Mouse (Mus musculus) layer of hippocampus, adult 8-10 months (tissue): ENCODE results near the gene Szrd1. TPM values are rescaled to one million over a fixed set of nuclear protein-coding genes. Genes with fewer than 3 reads are reported as not detected.
A peak's percentile ranks its signal among the peaks of the same experiment; 100 is the strongest.

Source experiments
- DNase-seq, 2 experiments: peaks; one replicate each; pipeline ENCODE4 v3.0.0; 2022; ENCODE audit warnings: low spot score in 2 of 2
- total RNA-seq, 4 experiments: library from RNA; stranded (reverse); gene quantifications; 2 replicates each; pipeline ENCODE4 v1.2.4; 2022

The Szrd1 gene
- 10 to 100 TPM; 50.3 to 75.0 (median 59.3) TPM for total RNA-seq

DNA sequence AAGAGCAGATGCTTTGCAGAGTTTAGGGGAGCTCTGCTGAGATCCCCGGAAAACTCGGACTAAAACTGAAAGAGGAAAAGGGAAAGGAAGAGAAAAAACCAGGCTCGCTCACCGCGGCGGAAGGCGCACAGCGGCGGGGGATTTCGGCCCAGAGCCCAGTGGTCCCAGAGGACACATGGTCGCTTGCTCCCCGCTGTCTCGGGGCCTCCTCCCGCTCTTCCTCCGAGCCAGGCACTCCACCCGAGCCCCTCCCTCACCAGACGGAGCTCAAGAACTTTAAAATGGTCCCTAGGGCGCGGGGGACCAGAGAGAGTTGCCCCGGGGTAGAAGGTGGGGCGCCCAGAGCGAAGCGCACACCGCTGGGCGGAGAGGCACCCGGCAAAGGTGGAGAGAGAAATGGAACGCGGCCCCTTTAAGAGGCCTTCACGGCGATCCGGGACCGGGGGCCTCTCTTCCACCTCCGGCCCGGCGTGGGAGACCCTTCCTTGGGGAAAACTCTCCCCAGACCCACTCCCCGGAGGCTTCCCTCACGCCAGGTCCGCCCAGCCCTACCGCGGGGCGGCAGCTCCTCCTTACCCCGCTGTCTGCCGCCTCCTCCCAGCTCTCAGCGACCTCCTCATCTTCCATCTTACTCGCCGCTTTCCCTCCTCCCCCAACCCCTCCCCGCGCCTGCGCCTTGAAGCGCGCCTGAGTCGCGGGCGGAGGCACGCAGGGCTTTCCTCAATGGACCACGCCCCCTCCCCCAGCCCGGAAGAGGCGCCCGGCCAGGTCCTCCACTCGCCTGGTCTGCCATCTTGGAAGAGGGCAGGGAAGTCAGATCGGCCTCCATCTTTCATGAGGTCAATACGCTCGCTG is at the start of gene Szrd1:
TSS of gene Szrd1 (minus strand) at position 660 of the 855 bp plus-strand sequence.
- peak; percentile 97 to 98 for DNase-seq

- no peak for DNase-seq
These were observed 47.6 kb upstream of the Szrd1 start for GRCm38 (mm10) chr4:141186923-141187836.

- DNase-seq: no peak
These were observed 44.9 kb upstream of the Szrd1 start for GRCm38 (mm10) chr4:141184426-141184825.

- no peak for DNase-seq
These were observed 44.4 kb upstream of the Szrd1 start for GRCm38 (mm10) chr4:141183932-141184331.

DNA sequence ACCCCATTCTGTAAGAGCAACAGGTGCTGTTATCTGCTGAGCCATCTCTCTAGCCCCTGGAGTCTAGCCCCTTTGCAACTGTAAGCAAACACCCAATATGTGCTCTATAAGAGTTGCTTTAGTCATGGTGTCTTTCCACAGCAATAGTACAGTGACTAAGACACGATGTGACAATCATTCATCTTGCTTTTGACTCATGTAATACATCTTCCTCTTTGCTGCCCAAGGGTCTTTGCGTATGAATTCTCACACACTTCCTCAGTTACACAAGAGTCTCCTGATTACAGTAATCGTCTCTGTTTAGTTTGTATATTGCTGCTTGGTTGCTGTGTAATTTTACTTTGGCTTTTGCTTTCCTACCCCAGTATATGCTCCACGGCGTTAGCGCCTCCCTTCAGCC is 42.4 kb upstream of the Szrd1 start:
- no peak for DNase-seq

GRCm38 (mm10) chr4:141180831-141181230 is 41.3 kb upstream of the Szrd1 start:
- no peak for DNase-seq

DNA sequence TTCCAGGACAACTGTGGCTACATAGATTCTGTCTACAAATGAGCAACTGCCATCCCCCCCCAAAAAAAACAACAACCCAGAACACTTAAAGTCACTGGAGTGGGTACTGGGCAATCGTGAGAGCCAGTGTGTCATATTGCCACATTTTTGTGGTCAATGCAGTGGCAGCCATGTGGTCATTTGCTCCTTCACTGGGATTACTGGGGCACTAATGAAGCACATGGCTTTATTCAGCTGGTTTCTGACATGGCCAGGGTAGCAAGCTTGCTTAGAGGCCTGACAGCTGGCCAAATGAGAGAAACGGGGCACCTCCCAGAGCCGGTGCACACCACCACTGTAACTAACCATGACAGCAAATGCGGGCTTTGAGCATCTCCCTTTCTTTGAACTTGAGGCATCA is 38.9 kb upstream of the Szrd1 start:
- no peak for DNase-seq

DNA sequence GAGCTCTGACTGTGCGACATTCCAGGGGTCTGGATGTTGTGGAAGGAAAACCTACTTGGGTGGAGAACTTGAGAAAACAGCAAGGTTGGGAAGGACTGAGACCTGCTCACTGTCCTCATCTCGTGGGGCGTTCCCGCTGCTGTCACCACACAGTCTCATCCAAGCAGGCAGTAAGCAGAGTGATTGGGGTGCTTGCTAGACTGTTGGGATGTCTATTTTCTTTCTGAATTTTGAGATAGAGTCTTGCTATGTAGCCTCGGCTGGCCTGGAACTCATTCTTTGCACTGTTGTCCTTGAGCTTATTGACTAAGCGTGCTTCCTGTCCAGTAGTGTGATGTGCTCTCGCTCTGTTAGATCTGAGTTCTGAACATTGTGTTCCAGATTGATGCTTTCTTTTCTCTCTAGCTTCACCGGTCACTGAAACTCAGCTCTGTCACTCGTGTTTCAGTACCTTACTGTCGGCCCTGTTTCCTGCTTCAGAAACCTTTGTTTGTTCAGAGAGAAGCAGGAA is 36.8 kb upstream of the Szrd1 start:
- no peak for DNase-seq

GRCm38 (mm10) chr4:141175783-141176182 is 36.2 kb upstream of the Szrd1 start:
- DNase-seq: no peak

DNA sequence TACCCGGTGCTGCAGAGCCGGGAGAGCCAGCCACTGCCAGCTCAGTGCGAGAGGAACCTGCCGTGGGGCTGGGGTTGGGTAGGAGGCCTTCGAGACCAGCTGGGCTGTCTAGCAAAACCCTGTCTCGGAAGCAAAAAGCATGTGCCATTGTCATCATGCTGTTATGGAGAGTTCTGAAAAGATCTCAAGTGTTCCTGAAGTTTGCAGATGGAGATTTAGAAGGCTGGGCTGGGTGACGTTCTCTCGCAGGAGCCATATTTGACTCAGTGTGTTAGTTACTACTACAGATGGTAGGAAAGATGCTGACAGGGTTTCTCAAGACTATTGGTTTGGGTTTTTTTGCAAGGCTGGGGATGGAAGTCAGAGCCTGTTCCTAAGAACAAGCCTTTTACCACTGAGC is 32.5 kb upstream of the Szrd1 start:
- DNase-seq: peak; percentile 24 to 43

GRCm38 (mm10) chr4:141167156-141167555 is 27.6 kb upstream of the Szrd1 start:
- DNase-seq: no peak

DNA sequence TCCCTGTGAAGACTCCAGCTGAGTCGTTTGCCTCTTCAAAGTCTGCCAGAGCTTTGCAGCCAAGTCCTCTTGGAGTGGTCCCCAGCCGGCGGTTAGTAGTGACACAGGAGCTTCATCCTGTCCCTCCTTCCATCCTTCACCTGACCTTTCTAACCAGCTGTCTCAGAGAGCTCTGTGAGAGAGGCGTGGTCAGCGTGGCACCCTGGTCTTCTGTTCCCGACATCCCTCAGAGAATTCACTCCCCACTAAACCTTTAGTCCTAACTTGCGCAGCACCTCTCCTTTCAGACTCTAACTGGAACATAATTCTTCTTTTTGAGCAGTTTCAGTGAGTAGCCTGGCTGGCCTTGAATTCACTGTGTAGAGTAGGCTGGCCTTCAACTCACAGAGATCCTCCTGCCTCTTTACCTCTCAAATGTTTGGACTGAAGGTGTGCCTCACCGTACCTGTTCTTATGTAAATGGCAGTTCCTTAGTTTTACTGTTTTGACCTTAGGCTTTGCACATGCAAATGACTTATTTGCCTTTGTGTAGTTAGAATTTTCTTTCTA is 26.2 kb upstream of the Szrd1 start:
- DNase-seq: no peak

DNA sequence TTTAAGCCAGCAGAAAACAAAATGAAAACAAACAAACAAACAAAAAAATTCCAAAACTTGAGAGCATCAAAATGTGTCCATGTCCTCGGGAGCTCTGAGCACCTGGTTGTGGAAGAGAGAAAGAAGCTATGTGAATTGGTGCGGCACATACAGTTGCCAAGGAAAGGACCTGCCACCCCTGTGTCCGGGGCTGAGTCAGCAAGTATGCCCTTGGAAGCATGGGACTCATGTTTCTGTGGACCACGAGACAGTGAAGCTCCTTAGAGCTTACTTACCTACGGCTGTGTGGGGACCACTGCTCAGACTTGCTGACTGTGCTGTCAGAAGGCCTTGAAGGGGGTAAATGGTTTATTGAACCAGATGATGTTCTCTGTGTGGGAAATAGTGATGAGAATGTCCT is 24.2 kb upstream of the Szrd1 start:
- DNase-seq: no peak

DNA sequence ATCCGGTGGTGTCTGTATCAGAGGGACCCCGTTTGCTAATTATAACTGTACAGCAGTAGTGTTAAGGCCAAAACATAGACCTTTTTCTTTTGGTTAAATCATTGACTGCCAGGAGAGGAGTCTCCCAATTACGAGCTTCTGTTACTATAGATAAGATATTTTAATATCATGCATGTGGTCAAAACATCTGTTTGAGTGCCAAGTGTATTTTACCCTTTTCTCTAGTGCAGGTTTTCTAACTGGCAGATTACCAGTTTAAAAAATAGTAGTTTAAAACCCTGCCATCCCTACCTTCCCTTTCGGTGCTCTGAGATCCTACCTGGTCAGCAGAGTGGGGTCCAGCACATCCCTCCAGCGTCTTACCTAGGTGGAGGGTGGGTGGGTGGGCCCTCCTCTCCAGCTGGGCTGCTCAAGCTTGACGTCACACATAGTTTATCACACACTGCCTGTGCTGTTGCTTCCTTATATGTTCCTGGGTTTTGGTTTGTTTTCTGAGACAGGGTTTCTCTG is 22.2 kb upstream of the Szrd1 start:
- no peak for DNase-seq

- DNase-seq: no peak
These were observed 20.6 kb upstream of the Szrd1 start for GRCm38 (mm10) chr4:141160193-141160592.

DNA sequence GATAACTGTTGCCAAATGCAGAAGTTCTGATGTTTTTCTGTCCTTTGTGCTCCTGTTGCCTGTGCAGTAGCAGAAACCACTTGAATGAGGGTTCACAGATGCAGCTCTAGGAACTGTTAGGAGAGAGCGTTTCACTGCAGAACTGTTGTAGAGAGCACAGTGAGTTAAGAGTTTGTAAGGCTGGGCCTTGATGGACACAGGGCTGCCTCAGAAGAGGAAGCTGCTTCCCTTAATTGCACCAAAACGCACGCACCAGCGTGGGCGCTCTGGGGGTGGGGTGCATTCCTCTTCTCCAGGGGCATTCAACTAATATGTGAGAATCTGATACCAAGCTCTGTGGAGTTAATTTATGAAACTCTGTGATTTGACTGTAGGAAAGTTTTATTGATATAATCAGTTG is 20.1 kb upstream of the Szrd1 start:
- DNase-seq: no peak

DNA sequence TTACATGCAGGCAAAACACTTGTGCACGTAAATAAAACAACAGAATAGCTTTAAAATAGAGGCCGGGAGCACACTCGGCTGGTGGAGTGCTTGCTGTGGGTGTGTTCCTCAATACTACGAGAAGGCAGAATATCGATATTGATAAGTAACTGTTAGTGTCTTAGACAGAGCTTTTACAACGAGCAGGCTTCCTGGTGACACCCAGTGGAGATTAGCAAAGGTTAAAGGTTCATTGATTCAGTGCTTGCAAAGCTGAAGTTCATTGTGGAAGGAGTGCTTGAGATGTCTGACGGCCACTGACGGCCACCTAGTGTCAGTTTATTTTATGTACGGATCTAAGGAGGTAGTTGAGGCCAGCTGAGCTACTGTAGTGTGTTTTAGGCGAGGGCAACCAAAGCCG is 19.5 kb upstream of the Szrd1 start:
- DNase-seq: no peak

DNA sequence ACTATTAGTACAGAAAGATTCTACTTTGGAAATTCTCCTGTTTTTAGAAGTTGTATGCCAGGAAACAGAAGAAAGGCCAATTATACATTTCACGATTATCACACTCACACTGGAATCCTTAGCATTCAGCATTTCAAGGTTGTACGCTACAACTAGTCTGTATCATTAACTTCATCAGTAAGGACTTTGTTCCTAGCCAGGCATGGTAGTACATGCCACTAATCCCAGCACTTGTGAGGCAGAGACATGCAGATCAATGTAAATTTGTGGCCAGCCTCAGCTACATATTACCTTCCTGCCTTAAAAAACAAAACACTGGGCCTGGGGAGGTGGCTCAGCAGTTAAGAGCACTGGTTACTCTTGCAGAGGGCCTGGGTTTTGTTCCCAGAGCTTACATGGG is 19.0 kb upstream of the Szrd1 start:
- DNase-seq: no peak

GRCm38 (mm10) chr4:141157485-141157884 is 17.9 kb upstream of the Szrd1 start:
- no peak for DNase-seq

GRCm38 (mm10) chr4:141149116-141149515 is 9.5 kb upstream of the Szrd1 start:
- no peak for DNase-seq

GRCm38 (mm10) chr4:141148009-141148801 is 8.6 kb upstream of the Szrd1 start:
- DNase-seq: no peak
